Mouse (Mus musculus): ENCODE measurements around the gene Rsbn1l. TPM values are rescaled to one million over a fixed set of nuclear protein-coding genes. Genes with fewer than 3 reads are reported as not detected.
A peak's percentile ranks its signal among the peaks of the same experiment; 100 is the strongest.

The Rsbn1l gene
- polyA plus RNA-seq, 1 experiment from 2014 or later: 4.4 TPM

DNA sequence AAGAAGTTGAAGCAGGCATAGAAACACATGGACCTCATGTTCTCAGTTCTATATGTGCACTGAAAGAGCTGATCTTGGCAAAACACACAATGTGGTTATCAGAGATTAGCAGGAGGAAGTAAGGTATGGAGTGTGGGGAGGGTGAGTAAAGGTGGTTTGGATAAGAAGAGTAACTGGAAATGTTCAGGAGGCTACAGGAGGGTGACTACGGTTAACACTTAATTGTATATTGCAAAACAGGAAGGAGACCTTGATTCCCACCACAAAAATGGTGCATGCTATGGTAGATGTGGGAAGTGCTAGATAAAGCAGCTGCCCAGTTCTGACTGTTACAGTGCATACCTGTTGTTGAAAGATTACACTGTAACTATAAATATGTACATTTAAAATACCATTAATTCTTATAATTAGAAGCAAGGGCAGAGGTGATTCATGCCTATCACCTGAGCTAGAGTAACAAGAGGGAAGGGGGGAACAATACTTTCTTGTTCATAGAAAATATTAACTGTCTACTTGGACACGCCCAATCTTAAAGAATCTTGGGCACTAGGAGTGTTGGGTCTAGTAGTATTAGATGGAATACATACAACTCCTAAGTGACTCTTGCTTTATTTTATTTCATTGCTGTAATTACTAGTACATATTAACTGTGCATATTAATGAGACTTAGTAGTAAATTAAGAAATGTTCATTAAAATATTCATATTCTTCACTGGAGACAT lies 58.6 kb downstream of the Rsbn1l start:
- Histone ChIP-seq H3K4me1 (replicated peaks; ENCODE audit: control insufficient read depth, insufficient read depth, low read length) (no peaks in the 10 kb centered on the region), H3K9me3 (ENCODE audit: control insufficient read depth, low read length) (no peaks in the 10 kb centered on the region), H3K36me3 (ENCODE audit: control insufficient read depth, insufficient read depth, low read length) (peaks cover 23% of the 10 kb centered on the region), H3K4me2 (ENCODE audit: low read depth, low read length) (no peak overlapping the region), H3K4me3 (ENCODE audit: low read length) (no peak overlapping the region), H3K27me3 (ENCODE audit: control insufficient read depth, insufficient read depth, low read depth, low read length) (no peaks in the 10 kb centered on the region), H3K27ac (ENCODE audit: low read length) (no peak overlapping the region), H3K9ac (ENCODE audit: low read length) (no peak overlapping the region)
- no peak for ATAC-seq (ENCODE audit: low read depth)
- 80% methylated on average over 2 of the region's 2 CpGs for WGBS

DNA sequence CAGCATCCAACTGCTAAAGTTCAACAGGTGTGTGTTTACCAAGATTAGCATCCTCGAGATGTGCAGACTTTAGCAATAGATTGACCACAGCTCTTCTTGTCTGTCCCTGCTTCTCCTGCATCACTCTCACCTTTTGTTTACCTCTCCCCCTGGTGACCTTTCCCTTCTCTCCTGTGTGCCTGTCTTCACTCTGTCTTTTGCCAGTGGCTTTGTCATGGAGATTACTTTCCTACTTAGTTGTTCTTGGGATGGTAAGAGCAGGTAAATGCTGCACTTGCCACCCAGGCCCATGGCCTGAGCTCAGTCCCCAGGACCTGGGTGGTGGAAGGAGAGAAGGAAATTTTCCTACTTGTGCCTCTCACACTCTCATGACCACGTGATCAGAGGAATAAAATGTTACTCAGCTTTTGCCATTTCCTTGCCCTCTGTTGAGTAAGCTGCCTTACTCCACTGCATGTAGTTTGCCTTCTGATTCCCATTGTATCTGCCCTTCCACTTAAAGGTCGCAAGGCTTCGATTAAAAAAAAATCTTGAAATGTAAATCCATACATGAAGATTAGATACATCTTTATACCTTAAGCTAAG lies 72.1 kb downstream of the Rsbn1l start:
- H3K27ac ChIP-seq (ENCODE audit: low read length): no peak overlapping the region
- peaks cover 10% of the 10 kb centered on the region; the same call in 1 of the 2 replicates for H3K4me1 ChIP-seq (replicated peaks; ENCODE audit: control insufficient read depth, insufficient read depth, low read length)
- no peak overlapping the region for H3K4me2 ChIP-seq (ENCODE audit: low read depth, low read length)
- no peaks in the 10 kb centered on the region for H3K27me3 ChIP-seq (ENCODE audit: control insufficient read depth, insufficient read depth, low read depth, low read length)
- 63% methylated on average over 4 of the region's 4 CpGs for WGBS
- no peaks in the 10 kb centered on the region for H3K9me3 ChIP-seq (ENCODE audit: control insufficient read depth, low read length)
- no peak for ATAC-seq (ENCODE audit: low read depth)
- no peak overlapping the region for H3K9ac ChIP-seq (ENCODE audit: low read length)
- no peaks in the 10 kb centered on the region; the same call in 1 of the 2 replicates for H3K36me3 ChIP-seq (ENCODE audit: control insufficient read depth, insufficient read depth, low read length)
- no peak overlapping the region for H3K4me3 ChIP-seq (ENCODE audit: low read length)

DNA sequence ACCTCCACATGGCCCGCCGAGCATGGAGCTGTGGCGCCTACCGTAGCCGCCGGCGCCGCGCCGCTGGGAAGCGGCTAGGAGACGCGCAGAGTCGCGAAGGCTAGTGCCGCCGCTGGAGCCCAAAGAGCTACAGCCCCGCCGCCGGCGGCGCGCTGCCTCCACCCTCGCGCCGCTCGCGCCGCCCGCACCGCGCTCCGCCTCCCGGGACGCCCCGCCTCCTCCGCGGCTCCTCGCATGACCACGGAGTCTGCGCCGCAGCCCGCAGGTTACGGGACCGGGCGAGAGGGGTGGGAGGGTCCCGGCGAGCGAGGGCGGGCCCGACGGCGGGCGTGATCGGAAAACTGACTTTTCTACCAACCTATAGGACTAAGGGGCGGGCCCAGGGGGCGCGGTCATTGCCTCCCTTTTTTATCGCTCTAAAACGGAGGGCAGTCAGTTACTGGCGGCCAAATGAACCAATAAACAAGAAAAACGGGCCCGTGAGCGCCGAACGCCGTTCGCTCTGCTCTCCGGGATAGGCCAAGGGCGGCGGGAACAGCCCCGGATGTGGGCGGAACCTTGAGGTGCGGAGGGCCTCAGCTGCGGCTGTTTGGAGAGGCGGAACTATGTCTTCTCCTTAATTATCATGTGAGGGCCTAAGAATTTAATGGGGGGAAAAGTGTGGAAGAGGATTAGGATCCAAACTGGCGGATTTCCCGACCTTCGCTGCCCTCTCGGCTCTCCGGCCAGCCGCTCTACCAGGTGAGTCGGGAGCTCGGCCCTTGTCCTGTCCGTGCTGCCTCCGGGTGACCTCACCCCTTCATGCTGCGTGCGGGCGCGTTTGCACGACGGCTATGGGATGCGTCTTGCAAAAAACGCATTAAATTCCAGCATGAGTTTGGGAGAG lies 74.0 kb downstream of the Rsbn1l start, which contains the start of the genes Phtf2 and Tmem60:
Gene Phtf2, minus strand, starts transcription at position 210 of the 886 bp plus-strand sequence.
Gene Tmem60, plus strand, starts transcription at position 277 of the 886 bp plus-strand sequence.
- Histone ChIP-seq H3K27me3 (ENCODE audit: control insufficient read depth, insufficient read depth, low read depth, low read length) (no peaks in the 10 kb centered on the region), H3K4me1 (replicated peaks; ENCODE audit: control insufficient read depth, insufficient read depth, low read length) (peaks cover 10% of the 10 kb centered on the region; the same call in 1 of the 2 replicates), H3K27ac (ENCODE audit: low read length) (peak within 1 kb of the TSS; percentile 93), H3K9ac (ENCODE audit: low read length) (peak within 1 kb of the TSS; percentile 86), H3K9me3 (ENCODE audit: control insufficient read depth, low read length) (no peaks in the 10 kb centered on the region), H3K36me3 (ENCODE audit: control insufficient read depth, insufficient read depth, low read length) (no peaks in the 10 kb centered on the region; the same call in 1 of the 2 replicates), H3K4me2 (ENCODE audit: low read depth, low read length) (peak within 1 kb of the TSS; percentile 87), H3K4me3 (ENCODE audit: low read length) (peak within 1 kb of the TSS; percentile 86)
- under 1% methylated on average over 93 of the region's 94 CpGs for WGBS
- peak; percentile 99 for ATAC-seq (ENCODE audit: low read depth)

DNA sequence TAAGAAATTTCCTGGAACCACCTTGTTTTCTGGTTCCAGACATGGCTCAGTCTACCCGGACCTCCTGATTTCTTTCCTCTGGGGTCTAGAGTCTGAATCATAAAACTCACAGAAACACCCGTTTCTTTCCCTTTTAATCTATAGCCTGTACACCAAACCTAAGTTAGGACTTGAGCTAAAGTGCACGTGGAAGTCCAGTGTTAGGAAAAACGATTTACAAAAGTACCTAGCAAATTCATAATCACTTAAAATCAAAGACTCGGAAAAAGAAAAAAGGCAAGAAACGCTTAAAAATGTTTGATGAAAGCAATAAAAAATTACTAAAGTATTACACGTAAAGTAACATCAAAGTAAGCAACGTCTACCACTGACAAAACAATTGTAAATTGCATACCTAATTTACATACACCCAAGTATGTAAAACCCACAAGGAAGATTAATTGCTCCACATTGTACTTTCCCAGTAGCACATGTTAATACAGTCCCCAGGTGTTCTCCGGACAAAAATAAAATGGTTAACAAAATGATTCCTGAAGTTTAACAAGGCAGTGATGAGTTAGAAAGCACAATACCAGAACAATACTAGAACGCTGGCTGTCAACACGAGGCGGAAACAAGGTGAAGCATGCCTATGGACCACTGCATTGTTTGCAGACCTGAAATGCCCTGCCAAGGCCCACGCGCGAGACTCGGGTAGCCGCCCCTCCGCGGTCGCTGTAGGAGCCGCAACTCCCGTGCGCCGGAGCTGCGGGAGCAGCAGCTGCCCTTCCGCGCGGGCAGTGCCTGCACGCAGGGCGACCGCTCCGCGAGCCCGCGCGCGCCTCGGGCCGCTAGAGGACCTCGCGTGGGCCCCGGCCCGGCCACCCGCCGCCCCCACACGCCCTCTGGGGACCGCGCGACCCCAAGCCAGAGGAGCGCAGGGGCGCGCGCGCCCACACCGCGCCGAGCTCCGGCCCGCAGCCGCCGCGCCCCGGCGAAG lies 75.1 kb downstream of the Rsbn1l start:
- Histone ChIP-seq H3K9ac (ENCODE audit: low read length) (peak overlapping the region; percentile 86), H3K9me3 (ENCODE audit: control insufficient read depth, low read length) (no peaks in the 10 kb centered on the region), H3K4me2 (ENCODE audit: low read depth, low read length) (peak overlapping the region; percentile 79), H3K27me3 (ENCODE audit: control insufficient read depth, insufficient read depth, low read depth, low read length) (no peaks in the 10 kb centered on the region), H3K27ac (ENCODE audit: low read length) (peak overlapping the region; percentile 93), H3K4me3 (ENCODE audit: low read length) (peak overlapping the region; percentile 86), H3K36me3 (ENCODE audit: control insufficient read depth, insufficient read depth, low read length) (no peaks in the 10 kb centered on the region; the same call in 1 of the 2 replicates), H3K4me1 (replicated peaks; ENCODE audit: control insufficient read depth, insufficient read depth, low read length) (peaks cover 10% of the 10 kb centered on the region; the same call in 1 of the 2 replicates)
- ATAC-seq (ENCODE audit: low read depth): peak; percentile 39
- 2% methylated on average over 38 of the region's 64 CpGs for WGBS

DNA sequence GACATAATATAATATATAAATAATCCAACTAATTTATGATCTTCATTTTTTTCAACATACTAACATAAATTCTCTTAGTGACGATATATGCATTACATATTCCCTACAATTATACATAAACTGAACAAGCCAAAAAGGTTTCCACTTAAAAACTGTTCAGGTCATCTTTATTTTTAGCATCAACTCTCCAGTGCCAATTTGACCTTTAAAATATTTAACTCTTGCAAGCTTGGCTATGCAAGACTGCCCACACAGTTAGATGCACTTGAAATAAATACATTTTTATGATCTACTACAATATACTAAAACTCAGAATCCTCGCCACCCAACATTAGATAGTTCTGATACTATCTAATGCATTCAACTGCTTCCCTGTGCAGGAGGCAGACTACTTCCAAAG lies 75.8 kb downstream of the Rsbn1l start:
- peak overlapping the region; percentile 79 for H3K4me2 ChIP-seq (ENCODE audit: low read depth, low read length)
- WGBS: 60% methylated on average over 2 of the region's 2 CpGs
- no peaks in the 10 kb centered on the region for H3K36me3 ChIP-seq (ENCODE audit: control insufficient read depth, insufficient read depth, low read length)

DNA sequence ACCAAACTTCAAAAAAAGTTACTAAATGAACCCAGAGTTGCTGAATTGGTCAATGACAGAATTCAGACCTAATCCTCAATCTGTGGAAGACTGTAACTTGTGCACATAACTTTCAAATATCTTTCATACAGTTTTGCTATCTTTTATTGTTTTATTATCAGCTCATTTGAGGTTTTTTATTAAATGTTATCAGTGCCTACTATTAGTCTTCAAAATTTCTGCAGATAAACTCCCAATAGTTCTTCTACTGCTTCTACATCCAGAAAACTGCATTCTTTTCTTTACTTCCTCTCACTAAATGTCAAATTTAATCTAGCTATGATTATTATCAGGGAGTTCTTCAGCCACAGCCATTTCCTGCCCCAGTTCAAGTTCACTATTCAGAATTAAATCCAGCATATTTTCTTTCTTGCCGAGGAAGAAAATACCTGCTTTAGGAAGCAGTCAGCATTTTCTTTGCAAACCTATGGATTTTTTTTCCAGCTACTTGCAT lies 79.2 kb downstream of the Rsbn1l start:
- Histone ChIP-seq H3K4me3 (ENCODE audit: low read length) (no peak overlapping the region), H3K27me3 (ENCODE audit: control insufficient read depth, insufficient read depth, low read depth, low read length) (no peaks in the 10 kb centered on the region), H3K4me1 (replicated peaks; ENCODE audit: control insufficient read depth, insufficient read depth, low read length) (no peaks in the 10 kb centered on the region; the same call in 1 of the 2 replicates), H3K9me3 (ENCODE audit: control insufficient read depth, low read length) (no peaks in the 10 kb centered on the region), H3K4me2 (ENCODE audit: low read depth, low read length) (no peak overlapping the region), H3K9ac (ENCODE audit: low read length) (no peak overlapping the region), H3K36me3 (ENCODE audit: control insufficient read depth, insufficient read depth, low read length) (no peaks in the 10 kb centered on the region), H3K27ac (ENCODE audit: low read length) (no peak overlapping the region)
- no peak for ATAC-seq (ENCODE audit: low read depth)
- WGBS: 51% methylated on average over 1 of the region's 1 CpGs

More for the DNA sequence above, 75.8 kb downstream of the Rsbn1l start:
- ATAC-seq (ENCODE audit: low read depth): no peak
- Histone ChIP-seq H3K27ac (ENCODE audit: low read length) (no peak overlapping the region), H3K9ac (ENCODE audit: low read length) (no peak overlapping the region), H3K4me3 (ENCODE audit: low read length) (peak overlapping the region; percentile 25; the same call in 1 of the 2 replicates), H3K4me1 (replicated peaks; ENCODE audit: control insufficient read depth, insufficient read depth, low read length) (peaks cover 10% of the 10 kb centered on the region; the same call in 1 of the 2 replicates), H3K9me3 (ENCODE audit: control insufficient read depth, low read length) (no peaks in the 10 kb centered on the region), H3K27me3 (ENCODE audit: control insufficient read depth, insufficient read depth, low read depth, low read length) (no peaks in the 10 kb centered on the region)

DNA sequence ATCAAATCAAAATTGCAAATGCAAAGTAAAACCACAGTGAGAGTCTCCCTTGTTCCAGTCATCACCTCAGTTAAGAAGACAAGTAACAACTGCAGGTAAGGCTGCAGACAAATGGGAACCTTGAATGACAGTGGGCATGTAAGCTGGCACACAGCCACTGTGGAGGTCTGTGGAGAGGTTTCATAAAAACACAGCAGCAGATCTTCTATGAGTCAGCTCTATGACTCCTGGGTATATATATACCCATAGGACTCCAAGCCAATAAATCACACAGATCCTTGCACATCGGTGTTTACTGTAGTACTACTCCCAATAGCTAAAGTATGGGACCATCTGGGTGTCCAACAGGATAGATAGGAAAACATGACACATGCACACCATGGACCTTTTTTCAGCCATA lies 83.1 kb downstream of the Rsbn1l start:
- 81% methylated on average over 1 of the region's 1 CpGs for WGBS
- no peak overlapping the region for H3K9ac ChIP-seq (ENCODE audit: low read length)
- H3K4me1 ChIP-seq (replicated peaks; ENCODE audit: control insufficient read depth, insufficient read depth, low read length): no peaks in the 10 kb centered on the region
- H3K4me3 ChIP-seq (ENCODE audit: low read length): no peak overlapping the region
- H3K4me2 ChIP-seq (ENCODE audit: low read depth, low read length): no peak overlapping the region
- peaks cover 3% of the 10 kb centered on the region; the same call in 1 of the 2 replicates for H3K9me3 ChIP-seq (ENCODE audit: control insufficient read depth, low read length)
- no peak for ATAC-seq (ENCODE audit: low read depth)
- no peaks in the 10 kb centered on the region for H3K27me3 ChIP-seq (ENCODE audit: control insufficient read depth, insufficient read depth, low read depth, low read length)
- H3K27ac ChIP-seq (ENCODE audit: low read length): no peak overlapping the region
- no peaks in the 10 kb centered on the region; the same call in 1 of the 2 replicates for H3K36me3 ChIP-seq (ENCODE audit: control insufficient read depth, insufficient read depth, low read length)

DNA sequence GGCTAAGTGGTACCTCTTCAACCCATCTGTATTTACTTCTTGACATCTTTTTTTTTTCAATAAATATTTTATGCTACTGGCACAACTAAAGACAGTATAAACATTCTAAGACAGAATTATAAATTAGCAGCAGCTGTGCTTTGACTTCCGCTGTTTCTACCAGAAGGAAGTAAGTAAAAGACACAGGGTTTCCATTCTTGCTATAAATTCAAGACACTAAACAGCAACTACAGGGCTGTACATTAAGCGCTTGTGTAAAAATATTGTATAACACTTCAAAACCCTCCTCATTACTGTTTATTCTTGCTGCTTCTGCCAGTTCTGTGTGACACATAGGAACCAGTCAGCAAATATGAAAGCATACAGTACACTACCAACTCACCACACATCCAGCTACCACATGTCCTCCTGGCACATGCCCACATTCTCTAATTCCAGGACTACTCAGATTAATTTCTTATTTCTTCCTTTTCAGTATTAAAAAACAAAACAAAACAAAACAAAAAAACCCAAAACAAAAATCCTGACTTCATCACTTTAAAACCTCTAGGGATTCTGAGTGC lies 90.9 kb downstream of the Rsbn1l start:
- no peaks in the 10 kb centered on the region for H3K9me3 ChIP-seq (ENCODE audit: control insufficient read depth, low read length)
- ATAC-seq (ENCODE audit: low read depth): peak; percentile 57; the same call in 1 of the 2 replicates

More for the DNA sequence above, 90.9 kb downstream of the Rsbn1l start:
- Histone ChIP-seq H3K4me1 (replicated peaks; ENCODE audit: control insufficient read depth, insufficient read depth, low read length) (no peaks in the 10 kb centered on the region), H3K36me3 (ENCODE audit: control insufficient read depth, insufficient read depth, low read length) (no peaks in the 10 kb centered on the region), H3K9ac (ENCODE audit: low read length) (no peak overlapping the region), H3K4me2 (ENCODE audit: low read depth, low read length) (no peak overlapping the region), H3K27ac (ENCODE audit: low read length) (no peak overlapping the region), H3K27me3 (ENCODE audit: control insufficient read depth, insufficient read depth, low read depth, low read length) (no peaks in the 10 kb centered on the region), H3K4me3 (ENCODE audit: low read length) (no peak overlapping the region)
- WGBS: 45% methylated on average over 2 of the region's 2 CpGs
